Mouse (Mus musculus): ENCODE data around the gene Lck.

The Lck gene

GRCm38 (mm10) chr4:129509650-129510049 lies 63.8 kb downstream of the Lck start:
- DNase-seq (ENCODE audit: low read depth in 2 of 2, low spot score in 2 of 2), result no peak

GRCm38 (mm10) chr4:129508834-129509600 lies 64.4 kb downstream of the Lck start:
- no peak for DNase-seq (ENCODE audit: low read depth in 2 of 2, low spot score in 2 of 2)

GRCm38 (mm10) chr4:129508237-129508515 lies 65.3 kb downstream of the Lck start:
- no peak for DNase-seq (ENCODE audit: low read depth in 2 of 2, low spot score in 2 of 2)

- DNase-seq (ENCODE audit: low read depth in 2 of 2, low spot score in 2 of 2), result no peak
Measured at GRCm38 (mm10) chr4:129507434-129508236, 65.8 kb downstream of the Lck start.

GRCm38 (mm10) chr4:129505511-129505910 lies 67.9 kb downstream of the Lck start:
- no peak for DNase-seq (ENCODE audit: low read depth in 2 of 2, low spot score in 2 of 2)

GRCm38 (mm10) chr4:129502901-129503444 lies 70.5 kb downstream of the Lck start:
- no peak for DNase-seq (ENCODE audit: low read depth in 2 of 2, low spot score in 2 of 2)

GRCm38 (mm10) chr4:129502327-129502888 lies 71.0 kb downstream of the Lck start:
- no peak for DNase-seq (ENCODE audit: low read depth in 2 of 2, low spot score in 2 of 2)

GRCm38 (mm10) chr4:129500607-129501566 lies 72.6 kb downstream of the Lck start:
- peak; percentile 46 to 54 for DNase-seq (ENCODE audit: low read depth in 2 of 2, low spot score in 2 of 2)

- no peak for DNase-seq (ENCODE audit: low read depth in 2 of 2, low spot score in 2 of 2)
Measured at GRCm38 (mm10) chr4:129500017-129500416, 73.4 kb downstream of the Lck start.

GRCm38 (mm10) chr4:129498941-129499340 lies 74.5 kb downstream of the Lck start:
- DNase-seq (ENCODE audit: low read depth in 2 of 2, low spot score in 2 of 2), result no peak

All from CD8-positive naive resting alpha-beta T cell, adult 2 months (primary cell).